Mouse (Mus musculus): Measurements from ENCODE around the gene Psmg1. TPM values are rescaled to one million over a fixed set of nuclear protein-coding genes. Genes with fewer than 3 reads are reported as not detected.
A peak's percentile ranks its signal among the peaks of the same experiment; 100 is the strongest.

Gene Psmg1
- polyA plus RNA-seq, 1 experiment from 2014 or later: 71.5 TPM

DNA sequence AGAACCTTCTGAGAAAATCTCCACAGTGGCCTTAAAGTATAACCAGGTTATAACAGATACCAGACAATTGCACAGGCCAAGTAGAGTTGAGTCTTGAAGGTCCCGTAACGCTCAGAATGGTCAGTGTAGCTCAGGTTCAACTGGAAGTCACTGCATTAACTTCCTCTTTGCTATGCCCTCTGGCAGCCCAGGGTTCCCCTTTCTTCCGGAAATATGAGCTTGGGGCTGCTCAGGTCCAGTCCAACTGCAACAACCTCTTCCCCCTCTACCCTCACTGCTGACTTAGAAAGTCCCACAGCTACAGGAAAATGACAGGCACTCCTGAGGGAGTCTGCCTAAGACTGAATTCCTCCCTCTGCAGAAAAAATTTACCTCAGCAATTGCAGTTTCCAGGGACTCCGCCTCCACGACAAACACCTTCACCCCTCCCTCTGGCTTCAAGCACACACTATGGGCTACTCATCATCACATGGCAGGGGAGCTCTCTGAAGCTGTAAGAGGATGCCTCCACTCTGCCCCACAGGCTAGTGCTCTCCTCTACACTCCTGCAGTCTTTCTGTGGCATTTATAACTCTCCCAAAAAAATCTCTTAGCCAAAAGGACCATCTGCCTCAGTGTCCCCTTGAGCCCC is 34.9 kb downstream of the Psmg1 start:
- Histone ChIP-seq H3K9ac (replicated peaks) (no peak overlapping the region), H3K27me3 (no peaks in the 10 kb centered on the region), H3K27ac (replicated peaks) (no peak overlapping the region), H3K4me2 (replicated peaks) (no peak overlapping the region), H3K4me1 (no peaks in the 10 kb centered on the region), H3K36me3 (no peaks in the 10 kb centered on the region), H3K4me3 (no peak overlapping the region), H3K9me3 (no peaks in the 10 kb centered on the region)
- ATAC-seq (replicated peaks): no peak
- 87% methylated on average over 5 of the region's 5 CpGs for WGBS

DNA sequence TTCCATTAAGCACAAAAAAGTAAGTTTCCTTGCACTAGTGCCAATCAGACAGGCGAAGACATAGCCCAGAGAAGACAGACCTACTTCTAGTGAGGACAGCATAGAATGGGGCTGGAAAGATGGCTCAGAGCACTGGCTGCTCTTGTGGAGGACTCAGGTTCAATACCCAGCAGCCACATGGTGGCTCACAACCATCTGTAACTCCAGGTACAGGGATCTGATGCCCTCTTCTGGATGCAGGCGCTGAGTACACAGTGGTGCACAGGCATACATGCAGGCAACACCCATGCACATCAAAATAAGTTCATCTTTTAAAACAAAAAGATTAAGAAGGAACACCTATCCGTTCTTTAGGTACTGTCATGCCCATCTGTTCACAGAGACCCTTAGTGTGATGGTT is 36.4 kb downstream of the Psmg1 start:
- H3K27ac ChIP-seq (replicated peaks): no peak overlapping the region
- H3K9ac ChIP-seq (replicated peaks): no peak overlapping the region
- H3K4me2 ChIP-seq (replicated peaks): no peak overlapping the region
- ATAC-seq (replicated peaks): no peak
- H3K9me3 ChIP-seq: no peaks in the 10 kb centered on the region
- 85% methylated on average over 3 of the region's 3 CpGs for WGBS
- no peak overlapping the region for H3K4me3 ChIP-seq
- H3K27me3 ChIP-seq: no peaks in the 10 kb centered on the region
- H3K36me3 ChIP-seq: no peaks in the 10 kb centered on the region
- H3K4me1 ChIP-seq: no peaks in the 10 kb centered on the region

DNA sequence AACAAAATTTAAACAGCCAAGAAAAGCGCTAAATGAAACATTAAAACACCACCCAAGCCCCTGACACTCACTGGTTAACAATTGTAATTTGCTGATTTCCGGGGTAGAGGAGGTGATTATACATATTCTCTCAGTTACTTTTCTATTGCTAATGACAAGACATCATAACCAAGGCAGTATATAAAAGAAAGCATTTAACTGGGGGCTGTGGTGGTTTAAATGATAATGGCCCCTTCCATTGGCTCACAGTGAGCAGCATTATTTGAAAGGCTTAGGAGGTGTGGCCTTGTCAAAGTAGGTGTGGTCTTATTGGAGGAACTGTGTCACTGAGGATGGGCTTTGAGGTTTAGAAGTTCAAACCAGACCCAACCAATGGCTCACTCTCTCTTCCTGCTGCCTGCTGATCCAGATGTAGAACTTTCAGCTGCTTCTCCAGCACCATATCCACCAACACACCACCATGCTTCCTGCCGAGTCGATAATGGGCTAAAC is 37.6 kb downstream of the Psmg1 start:
- WGBS: 93% methylated on average over 4 of the region's 4 CpGs
- Histone ChIP-seq H3K4me1 (no peaks in the 10 kb centered on the region), H3K27me3 (no peaks in the 10 kb centered on the region), H3K4me2 (replicated peaks) (no peak overlapping the region), H3K4me3 (no peak overlapping the region), H3K36me3 (no peaks in the 10 kb centered on the region), H3K9ac (replicated peaks) (no peak overlapping the region), H3K9me3 (no peaks in the 10 kb centered on the region), H3K27ac (replicated peaks) (no peak overlapping the region)
- no peak for ATAC-seq (replicated peaks)

DNA sequence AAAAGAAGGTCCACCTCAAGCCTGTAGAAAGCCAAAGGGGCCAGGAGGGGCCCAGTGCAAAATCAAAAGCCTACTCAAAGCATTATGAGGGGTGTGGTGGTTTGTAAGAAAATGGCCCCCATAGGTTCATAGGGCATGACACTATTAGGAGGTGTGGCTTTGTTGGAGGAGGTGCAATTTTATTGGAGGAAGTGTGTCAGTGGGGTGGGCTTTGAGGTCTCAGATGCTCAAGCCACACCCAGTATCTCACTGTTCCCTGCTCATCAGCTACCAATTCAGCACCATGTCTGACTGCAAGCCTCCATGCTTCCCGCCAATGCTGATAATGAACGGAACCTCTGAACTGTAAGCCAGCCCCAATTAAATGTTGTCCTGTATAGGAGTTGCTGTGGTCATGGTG is 39.3 kb downstream of the Psmg1 start:
- ATAC-seq (replicated peaks): no peak
- Histone ChIP-seq H3K4me3 (no peak overlapping the region), H3K27ac (replicated peaks) (no peak overlapping the region), H3K4me1 (no peaks in the 10 kb centered on the region), H3K9me3 (no peaks in the 10 kb centered on the region), H3K4me2 (replicated peaks) (no peak overlapping the region), H3K9ac (replicated peaks) (no peak overlapping the region), H3K27me3 (no peaks in the 10 kb centered on the region), H3K36me3 (no peaks in the 10 kb centered on the region)
- WGBS: 94% methylated on average over 2 of the region's 2 CpGs

DNA sequence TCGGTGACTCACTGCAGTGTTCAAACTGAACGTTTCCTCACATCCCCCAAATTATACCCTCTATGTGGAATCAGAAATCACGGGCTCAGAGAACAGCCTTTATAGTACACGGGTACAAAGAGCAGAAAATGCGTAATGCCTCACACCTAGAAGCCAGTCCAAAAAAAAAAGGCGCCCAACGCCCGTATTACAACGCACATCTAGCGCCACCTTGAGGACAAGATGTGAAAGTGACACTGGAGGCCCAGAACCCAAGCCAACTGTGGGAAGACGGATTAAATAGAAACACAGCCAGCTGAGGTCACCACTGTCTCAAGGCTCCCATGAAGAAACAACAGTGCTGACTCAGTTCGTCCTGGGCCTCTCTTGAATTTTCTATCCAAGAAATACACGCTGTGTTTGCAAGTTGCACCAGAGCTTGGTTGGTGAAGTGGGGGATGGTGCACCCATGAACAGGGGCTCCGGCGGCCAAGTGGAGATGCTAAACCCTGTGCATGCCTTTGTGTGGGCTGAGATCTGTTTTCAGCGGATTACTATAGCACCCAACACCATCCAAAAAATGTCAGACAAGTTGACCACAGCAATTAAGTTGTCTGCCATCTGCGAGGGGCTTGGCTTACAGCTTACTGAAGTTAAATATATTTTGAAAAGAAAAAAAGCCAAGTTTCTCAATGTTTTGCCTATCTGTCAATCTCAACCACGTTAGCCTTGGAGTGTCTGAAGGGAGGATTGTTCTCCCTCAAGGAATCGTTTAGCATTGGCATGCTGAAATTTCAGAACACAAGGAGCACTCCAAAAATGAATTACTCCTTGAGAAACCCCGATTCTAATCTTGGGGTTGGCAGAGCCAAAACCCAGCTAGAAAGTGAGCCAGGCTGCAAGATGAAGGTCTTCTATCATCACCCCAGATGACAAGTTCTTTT is 45.1 kb downstream of the Psmg1 start:
- no peaks in the 10 kb centered on the region for H3K36me3 ChIP-seq
- H3K4me1 ChIP-seq: peaks cover 8% of the 10 kb centered on the region
- H3K27ac ChIP-seq (replicated peaks): no peak overlapping the region
- 16% methylated on average over 20 of the region's 20 CpGs for WGBS
- H3K4me2 ChIP-seq (replicated peaks): no peak overlapping the region
- H3K9ac ChIP-seq (replicated peaks): no peak overlapping the region
- peak; percentile 66; the same call in 1 of the 2 replicates for ATAC-seq (replicated peaks)
- no peak overlapping the region for H3K4me3 ChIP-seq
- H3K9me3 ChIP-seq: no peaks in the 10 kb centered on the region
- no peaks in the 10 kb centered on the region for H3K27me3 ChIP-seq

DNA sequence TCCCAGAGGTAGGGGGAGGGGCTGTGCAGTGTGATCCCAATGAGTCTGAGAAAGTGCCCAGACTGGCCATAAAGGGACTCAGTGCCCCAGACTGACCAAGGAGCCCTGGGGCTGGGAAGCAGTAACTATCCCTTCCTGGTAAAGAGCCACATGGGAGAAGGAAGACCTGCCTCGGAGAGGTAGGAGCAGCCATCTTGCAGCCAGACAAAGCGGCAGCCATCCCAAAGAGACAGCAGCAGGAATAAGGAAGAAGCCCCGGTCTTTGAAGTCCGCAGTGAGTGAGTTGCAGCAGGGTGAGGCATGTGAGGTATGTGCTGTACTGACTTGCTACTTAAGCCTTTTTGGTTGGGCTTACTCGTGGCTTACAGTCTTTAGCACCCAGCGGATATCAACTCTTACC is 47.6 kb downstream of the Psmg1 start:
- ATAC-seq (replicated peaks): no peak
- Histone ChIP-seq H3K27me3 (no peaks in the 10 kb centered on the region), H3K9ac (replicated peaks) (no peak overlapping the region), H3K9me3 (no peaks in the 10 kb centered on the region), H3K27ac (replicated peaks) (no peak overlapping the region), H3K36me3 (no peaks in the 10 kb centered on the region), H3K4me1 (peaks cover 8% of the 10 kb centered on the region), H3K4me2 (replicated peaks) (no peak overlapping the region), H3K4me3 (no peak overlapping the region)
- WGBS: 84% methylated on average over 6 of the region's 6 CpGs

DNA sequence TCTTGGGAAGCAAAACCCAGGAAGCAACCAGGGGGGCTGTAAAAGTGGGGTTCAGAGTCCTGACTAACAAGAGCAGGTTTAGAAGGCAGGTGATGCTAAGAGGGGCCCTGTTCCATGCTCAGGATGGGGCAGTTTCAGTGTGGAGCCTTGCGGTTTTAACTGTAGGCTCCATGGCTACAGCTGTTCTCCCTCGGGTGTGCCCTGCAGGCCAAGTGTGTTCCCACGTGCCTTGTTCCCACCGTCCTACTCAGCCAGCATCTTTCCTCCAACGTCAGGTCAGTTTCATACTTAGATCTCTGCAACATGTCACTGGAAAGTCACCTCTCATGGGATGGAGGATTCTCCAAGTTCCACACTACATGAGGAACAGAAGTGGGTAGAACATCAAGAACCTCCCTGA is 49.2 kb downstream of the Psmg1 start:
- H3K4me1 ChIP-seq: peaks cover 8% of the 10 kb centered on the region
- no peaks in the 10 kb centered on the region for H3K36me3 ChIP-seq
- no peak overlapping the region for H3K4me3 ChIP-seq
- no peak for ATAC-seq (replicated peaks)
- no peaks in the 10 kb centered on the region for H3K27me3 ChIP-seq
- H3K9me3 ChIP-seq: no peaks in the 10 kb centered on the region
- H3K4me2 ChIP-seq (replicated peaks): no peak overlapping the region
- WGBS: 88% methylated on average over 5 of the region's 5 CpGs
- no peak overlapping the region for H3K27ac ChIP-seq (replicated peaks)
- H3K9ac ChIP-seq (replicated peaks): no peak overlapping the region

DNA sequence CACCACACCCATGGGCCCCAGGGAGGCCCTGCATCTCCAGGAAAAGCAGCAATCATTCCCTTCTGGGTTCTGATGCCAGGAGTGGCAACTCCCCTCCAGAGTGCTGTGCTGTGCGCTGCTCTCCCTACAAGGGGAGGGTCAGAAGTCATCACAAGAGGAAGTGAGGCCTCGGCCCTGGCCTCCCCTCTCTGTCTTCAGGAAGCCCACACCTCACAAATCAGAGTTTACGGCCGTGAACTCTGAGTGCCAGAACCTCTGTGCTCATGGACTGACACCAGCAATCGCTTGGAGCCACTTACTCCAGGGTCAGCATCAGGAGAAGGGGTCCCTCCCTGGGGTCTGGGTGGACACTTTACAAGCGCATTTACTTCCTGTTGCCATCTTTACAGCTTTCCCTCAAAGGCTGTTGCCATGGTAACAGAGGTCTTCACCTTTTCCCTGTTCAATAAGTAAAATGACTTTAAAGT is 55.2 kb downstream of the Psmg1 start:
- H3K27me3 ChIP-seq: no peaks in the 10 kb centered on the region
- WGBS: 60% methylated on average over 6 of the region's 6 CpGs
- no peaks in the 10 kb centered on the region for H3K9me3 ChIP-seq
- H3K36me3 ChIP-seq: no peaks in the 10 kb centered on the region
- no peak overlapping the region for H3K9ac ChIP-seq (replicated peaks)
- no peak overlapping the region for H3K4me3 ChIP-seq
- ATAC-seq (replicated peaks): no peak
- H3K4me1 ChIP-seq: no peaks in the 10 kb centered on the region
- H3K4me2 ChIP-seq (replicated peaks): no peak overlapping the region
- H3K27ac ChIP-seq (replicated peaks): no peak overlapping the region

DNA sequence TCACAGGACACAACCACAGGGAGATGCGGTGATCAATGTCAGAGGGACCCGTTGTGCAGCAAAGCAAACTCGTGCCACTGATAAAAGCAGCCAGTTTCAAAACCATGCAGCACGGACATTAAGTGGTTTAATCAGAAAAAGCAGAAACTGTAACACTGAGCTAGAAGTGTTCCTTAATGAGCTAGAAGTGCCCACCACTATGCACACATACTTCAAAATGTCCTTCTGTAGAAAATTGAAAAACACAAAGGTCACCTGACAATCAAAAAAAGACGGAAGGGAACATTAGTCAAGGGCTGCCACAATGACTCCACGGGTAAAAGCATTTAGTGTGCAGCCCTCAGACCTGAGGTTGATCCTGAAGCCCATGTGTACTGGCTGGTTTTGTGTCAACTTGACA is 57.9 kb downstream of the Psmg1 start:
- no peaks in the 10 kb centered on the region for H3K9me3 ChIP-seq
- WGBS: 72% methylated on average over 6 of the region's 6 CpGs
- H3K9ac ChIP-seq (replicated peaks): no peak overlapping the region
- no peaks in the 10 kb centered on the region for H3K4me1 ChIP-seq
- H3K27me3 ChIP-seq: no peaks in the 10 kb centered on the region
- no peak overlapping the region for H3K4me2 ChIP-seq (replicated peaks)
- H3K4me3 ChIP-seq: no peak overlapping the region
- H3K36me3 ChIP-seq: no peaks in the 10 kb centered on the region
- no peak for ATAC-seq (replicated peaks)
- H3K27ac ChIP-seq (replicated peaks): no peak overlapping the region

DNA sequence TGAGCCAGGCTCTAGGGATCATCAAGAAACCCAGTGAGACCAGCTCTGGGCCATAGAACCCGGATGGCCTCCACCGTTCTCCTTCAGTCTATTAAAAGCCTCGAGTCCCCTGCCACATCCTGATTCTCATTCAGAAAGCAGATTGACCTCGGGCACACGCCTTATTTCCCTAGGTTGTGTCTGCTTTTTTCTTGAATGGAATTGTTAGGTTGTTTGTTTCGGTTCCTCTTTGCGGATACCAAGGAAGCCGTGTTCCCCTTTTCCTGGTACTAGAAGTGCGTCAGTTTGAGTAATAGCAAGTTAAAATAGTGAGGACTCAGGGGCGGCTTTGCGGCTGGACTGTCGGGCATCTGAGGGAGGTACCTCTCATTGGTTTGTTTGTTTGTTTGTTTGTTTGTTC is 59.3 kb downstream of the Psmg1 start:
- Histone ChIP-seq H3K9me3 (no peaks in the 10 kb centered on the region), H3K27ac (replicated peaks) (no peak overlapping the region), H3K27me3 (no peaks in the 10 kb centered on the region), H3K36me3 (no peaks in the 10 kb centered on the region), H3K9ac (replicated peaks) (no peak overlapping the region), H3K4me2 (replicated peaks) (no peak overlapping the region), H3K4me3 (no peak overlapping the region), H3K4me1 (no peaks in the 10 kb centered on the region)
- WGBS: 89% methylated on average over 12 of the region's 12 CpGs
- no peak for ATAC-seq (replicated peaks)
